Mouse (Mus musculus): ENCODE measurements around the gene Rbfox3. TPM values are rescaled to one million over a fixed set of nuclear protein-coding genes. Genes with fewer than 3 reads are reported as not detected.

Rbfox3 gene
- polyA plus RNA-seq (2017; shearing (Covaris generic)) = 1.2 TPM

GRCm38 (mm10) chr11:118911307-118912070 is at the start of gene Rbfox3:
Gene Rbfox3, minus strand, starts transcription at chr11:118911597.

GRCm38 (mm10) chr11:118476396-118477373 is 434.7 kb downstream of the Rbfox3 start, which contains the start of gene Engase:
Gene Engase, plus strand, starts transcription at chr11:118476829.

Other genes with a start within 250 kb of the Rbfox3 start
- not detected for gene Enpp7, start 76.6 kb upstream of the Rbfox3 start, polyA plus RNA-seq (2017; shearing (Covaris generic))
- gene Cbx2, start 111.4 kb upstream of the Rbfox3 start, polyA plus RNA-seq (2017; shearing (Covaris generic)) = 1.5 TPM
- 6.1 TPM for gene Cbx8, start 129.4 kb upstream of the Rbfox3 start, polyA plus RNA-seq (2017; shearing (Covaris generic))
- gene Cbx4, start 174.6 kb upstream of the Rbfox3 start, polyA plus RNA-seq (2017; shearing (Covaris generic)) = 72.5 TPM

Measured in effector memory CD4-positive, alpha-beta T cell, adult 7 months (primary cell).